Mouse (Mus musculus): ENCODE measurements around the gene Fgf11.

Fgf11 gene

GRCm38 (mm10) chr11:69815155-69815554 lies 13.5 kb upstream of the Fgf11 start, which contains the start of gene Gm39566:
TSS of gene Gm39566 (minus strand) at chr11:69815298.
- DNase-seq (ENCODE audit: low read depth): no peak

GRCm38 (mm10) chr11:69810280-69810679 lies 8.6 kb upstream of the Fgf11 start:
- no peak for DNase-seq (ENCODE audit: low read depth)

- no peak for DNase-seq (ENCODE audit: low read depth)
Measured at GRCm38 (mm10) chr11:69807641-69808040, 6.0 kb upstream of the Fgf11 start.

GRCm38 (mm10) chr11:69806378-69806777 lies 4.7 kb upstream of the Fgf11 start:
- no peak for DNase-seq (ENCODE audit: low read depth)

GRCm38 (mm10) chr11:69804972-69805909 lies 3.6 kb upstream of the Fgf11 start, which contains the start of gene Tmem102:
TSS of gene Tmem102 (minus strand) at chr11:69805624.
- no peak for DNase-seq (ENCODE audit: low read depth)

- no peak for DNase-seq (ENCODE audit: low read depth)
Measured at GRCm38 (mm10) chr11:69804652-69804940, 2.9 kb upstream of the Fgf11 start.

GRCm38 (mm10) chr11:69803786-69804651 lies 2.4 kb upstream of the Fgf11 start:
- DNase-seq (ENCODE audit: low read depth): peak; percentile 32

DNA sequence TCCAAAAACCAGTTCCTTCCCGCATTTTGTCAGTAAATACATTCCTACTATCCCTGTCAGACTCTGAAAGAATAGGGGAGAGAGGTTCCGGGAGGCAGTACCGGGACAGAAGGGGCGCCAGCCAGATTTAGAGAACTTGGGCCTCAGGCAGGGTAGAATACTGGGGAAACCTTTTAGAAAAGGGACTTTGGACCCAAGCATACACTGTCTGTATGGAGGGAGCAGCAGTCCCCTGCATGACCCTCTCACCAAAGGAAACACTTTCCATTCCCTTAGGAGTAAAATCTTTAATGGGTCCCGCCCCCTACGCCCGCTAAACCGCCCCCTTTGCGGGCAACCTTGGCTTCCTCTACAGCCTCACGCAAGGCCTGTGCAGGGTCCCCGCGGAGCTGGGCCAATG lies 1.7 kb upstream of the Fgf11 start:
- no peak for DNase-seq (ENCODE audit: low read depth)

GRCm38 (mm10) chr11:69802648-69803105 lies 1.0 kb upstream of the Fgf11 start:
- DNase-seq (ENCODE audit: low read depth): no peak

GRCm38 (mm10) chr11:69800392-69801197 lies 1.1 kb downstream of the Fgf11 start:
- no peak for DNase-seq (ENCODE audit: low read depth)

GRCm38 (mm10) chr11:69800138-69800391 lies 1.6 kb downstream of the Fgf11 start:
- no peak for DNase-seq (ENCODE audit: low read depth)

DNA sequence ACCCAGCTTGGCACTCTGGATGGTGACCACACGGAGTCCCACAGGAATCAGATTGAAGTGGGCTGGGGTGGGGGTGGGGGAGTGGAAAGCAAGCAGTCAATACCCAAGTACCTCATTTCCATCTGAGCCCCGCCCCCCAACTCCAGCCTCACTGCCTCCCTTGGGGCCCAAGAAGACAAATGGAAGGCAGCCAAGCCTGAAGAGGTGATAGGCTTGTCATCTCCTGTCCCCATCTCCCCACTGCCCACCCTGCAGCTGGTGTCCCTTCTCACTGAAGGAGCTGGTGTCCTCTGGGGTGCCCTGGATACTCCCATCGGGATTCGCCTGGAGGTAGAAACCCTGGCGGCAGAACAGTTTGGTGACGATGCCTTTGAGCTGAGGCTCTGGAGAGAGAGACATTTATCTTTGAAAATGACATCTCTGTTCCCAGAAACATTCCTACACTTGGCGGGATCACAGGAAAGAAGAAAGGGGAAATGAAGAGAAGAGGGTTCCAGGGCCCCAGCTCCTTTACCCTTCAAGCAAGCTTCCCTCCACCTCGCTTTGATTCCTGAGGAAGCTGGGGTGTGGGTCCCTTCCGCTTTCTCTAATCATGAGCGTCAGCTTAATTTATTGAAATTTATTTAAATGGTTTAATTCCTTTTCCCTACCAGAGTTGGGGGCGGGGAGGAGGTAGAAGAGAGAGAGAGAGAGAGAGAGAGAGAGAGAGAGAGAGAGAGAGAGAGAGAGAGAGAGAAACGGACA lies 2.1 kb downstream of the Fgf11 start:
- DNase-seq (ENCODE audit: low read depth): no peak

DNA sequence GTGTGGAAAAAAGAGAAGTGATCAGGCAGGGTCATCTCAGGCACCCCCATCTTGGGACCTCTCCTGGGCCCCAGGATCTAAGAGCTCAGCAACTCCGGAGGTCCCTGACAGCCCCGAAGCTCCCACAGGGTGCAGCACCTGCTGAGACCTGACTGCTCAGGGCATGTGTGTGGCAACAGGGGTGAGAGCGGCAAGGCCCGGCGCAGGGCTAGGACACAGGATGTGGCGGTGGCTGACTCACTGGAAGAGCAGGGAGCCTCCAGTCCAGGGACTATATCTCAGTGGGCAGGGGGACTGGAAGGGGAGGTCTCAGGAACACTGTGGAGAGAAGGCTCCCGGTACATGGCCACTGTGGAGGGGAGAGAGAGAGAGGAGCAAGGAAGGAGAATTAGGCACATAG lies 3.7 kb downstream of the Fgf11 start:
- DNase-seq (ENCODE audit: low read depth): no peak

- DNase-seq (ENCODE audit: low read depth): no peak
Measured at GRCm38 (mm10) chr11:69795983-69796435, 5.6 kb downstream of the Fgf11 start.

DNA sequence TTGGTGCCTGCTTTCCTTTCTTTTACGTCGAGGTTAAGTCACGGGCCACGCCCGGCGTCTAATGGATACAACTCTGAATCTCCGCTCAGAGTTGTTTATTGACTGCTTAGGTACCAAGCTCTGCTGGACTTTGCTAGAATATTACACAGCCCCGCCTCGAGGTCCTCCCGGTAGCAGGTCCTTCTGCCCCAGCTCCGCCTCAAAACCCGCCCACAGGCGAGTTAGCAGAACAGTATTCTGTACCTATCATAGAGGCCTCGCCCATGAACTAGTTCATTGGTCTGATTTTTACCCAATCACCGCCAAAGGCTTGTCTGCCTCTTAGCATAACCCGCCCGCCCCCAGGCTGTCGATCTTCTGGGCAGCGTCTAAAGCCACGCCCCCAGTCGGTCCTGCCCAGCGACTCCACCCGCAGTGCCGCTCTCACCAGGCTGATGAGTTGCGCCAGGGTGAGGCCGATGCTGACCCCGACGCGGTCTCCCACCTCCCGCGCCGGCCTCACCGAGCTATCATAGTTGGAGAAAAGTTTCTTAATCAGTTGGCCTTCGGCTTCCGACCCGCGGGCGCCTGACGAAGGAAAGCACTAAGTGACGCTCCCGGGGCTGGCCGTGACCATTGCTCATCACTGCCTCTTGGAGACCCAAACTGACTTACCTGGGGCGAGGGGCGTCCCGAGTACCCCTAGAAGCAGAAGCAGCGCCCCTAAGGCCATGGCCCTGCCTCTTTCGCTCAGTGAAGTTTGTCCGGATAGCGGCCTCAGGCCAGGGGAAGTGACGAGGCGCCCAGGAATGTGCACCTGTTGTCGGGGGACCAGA lies 6.3 kb downstream of the Fgf11 start, which contains the start of gene Chrnb1:
TSS of gene Chrnb1 (minus strand) at position 776 of the 815 bp plus-strand sequence.
- peak; percentile 88 for DNase-seq (ENCODE audit: low read depth)

- no peak for DNase-seq (ENCODE audit: low read depth)
Measured at GRCm38 (mm10) chr11:69793429-69793828, 8.2 kb downstream of the Fgf11 start.

GRCm38 (mm10) chr11:69791420-69791819 lies 10.2 kb downstream of the Fgf11 start:
- no peak for DNase-seq (ENCODE audit: low read depth)

GRCm38 (mm10) chr11:69789431-69789830 lies 12.2 kb downstream of the Fgf11 start:
- no peak for DNase-seq (ENCODE audit: low read depth)

DNA sequence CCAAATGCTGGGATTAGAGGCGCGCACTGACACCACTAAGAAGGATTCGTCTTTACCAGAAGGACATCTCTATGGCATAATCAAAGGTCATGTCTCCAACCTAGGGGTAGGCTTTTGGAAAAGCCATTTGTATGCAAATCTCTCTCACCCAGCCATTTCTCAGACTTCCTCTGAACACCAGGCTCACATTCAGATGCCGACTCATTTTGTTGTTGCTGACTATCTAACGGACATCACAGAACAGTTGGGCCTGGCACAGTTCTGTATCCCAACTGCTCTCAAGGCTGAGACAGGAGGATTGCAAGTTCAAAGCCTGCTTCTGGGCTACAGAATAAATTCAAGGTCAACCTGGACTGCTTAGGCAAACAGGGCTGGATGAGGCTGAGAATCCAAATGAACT lies 14.4 kb downstream of the Fgf11 start:
- no peak for DNase-seq (ENCODE audit: low read depth)

DNA sequence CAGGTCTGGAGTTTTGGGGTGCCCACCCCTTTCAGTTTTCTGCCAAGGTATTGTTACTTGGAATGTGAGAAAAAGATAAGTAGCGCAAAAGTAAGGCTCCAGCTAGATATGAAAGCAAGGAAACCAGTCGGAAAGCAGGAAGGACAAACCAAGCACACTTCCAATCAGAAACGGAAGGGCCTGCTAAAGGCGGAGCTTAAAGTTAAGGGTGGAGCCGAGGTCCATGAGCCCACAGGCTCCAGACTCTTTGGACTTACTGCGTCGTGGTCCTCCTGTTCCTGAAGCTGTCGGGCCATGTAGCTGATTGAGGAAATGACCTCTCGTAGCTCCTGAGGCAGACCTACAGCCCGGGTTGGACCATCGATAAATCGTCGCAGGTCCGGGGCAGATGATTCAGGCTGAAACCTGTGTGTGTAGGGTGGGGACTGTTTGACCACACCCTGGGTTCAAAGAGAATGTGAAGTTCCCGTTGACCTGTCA lies 16.8 kb downstream of the Fgf11 start:
- DNase-seq (ENCODE audit: low read depth): no peak
